Mouse (Mus musculus): Measurements from ENCODE around the gene Ddx41. TPM values are rescaled to one million over a fixed set of nuclear protein-coding genes. Genes with fewer than 3 reads are reported as not detected.

Gene Ddx41
- 86.5 TPM for polyA plus RNA-seq (2017; shearing (Covaris generic))

DNA sequence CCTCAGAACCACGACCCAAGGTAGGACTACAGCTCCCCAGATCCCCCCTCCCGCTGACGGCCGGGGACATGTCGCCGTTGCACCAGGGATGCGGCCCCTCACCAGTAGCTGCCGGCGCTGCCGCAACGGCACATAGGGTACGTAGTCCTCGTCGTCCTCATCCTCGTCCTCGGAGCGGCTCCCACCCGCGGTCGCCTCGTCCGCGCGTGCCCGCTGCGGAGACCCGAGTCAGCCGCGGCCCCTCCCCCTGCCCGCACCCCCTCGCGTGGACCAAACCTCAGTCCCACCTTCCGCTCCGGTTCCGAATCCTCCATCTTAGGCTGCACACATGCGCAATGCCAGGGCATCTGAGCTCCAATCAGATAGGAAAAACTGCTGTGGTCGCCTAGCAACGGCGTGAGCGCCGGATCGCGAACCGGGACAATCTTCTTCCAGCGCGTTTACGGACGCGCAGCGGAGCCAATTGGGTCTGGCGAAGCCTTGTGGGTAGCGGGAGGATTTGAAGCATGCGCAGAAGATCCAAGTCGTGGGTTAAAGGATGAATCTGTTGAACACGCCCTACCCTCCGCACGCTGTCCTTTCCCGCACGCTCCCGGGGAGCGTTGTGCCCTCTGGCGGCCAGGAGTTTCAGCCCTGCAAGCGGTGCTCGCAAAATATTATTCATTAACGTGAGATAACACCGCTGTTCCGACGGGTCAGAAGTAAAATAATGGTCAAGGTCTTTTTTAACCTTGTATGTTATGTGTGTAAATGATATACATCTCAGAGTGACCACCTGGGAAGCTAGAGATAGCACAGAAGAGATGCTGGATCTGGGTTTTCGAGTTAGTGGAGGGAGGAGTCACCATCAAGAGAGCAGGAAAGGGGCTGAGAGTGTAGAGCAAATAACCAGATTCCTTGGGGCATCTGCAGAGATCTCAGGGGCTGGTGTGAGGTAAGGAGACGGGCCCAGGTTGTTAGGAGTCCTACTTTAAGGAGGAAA, at the start of gene Ddx41:
Gene Ddx41, minus strand, starts transcription at position 465 of the 982 bp plus-strand sequence.

DNA sequence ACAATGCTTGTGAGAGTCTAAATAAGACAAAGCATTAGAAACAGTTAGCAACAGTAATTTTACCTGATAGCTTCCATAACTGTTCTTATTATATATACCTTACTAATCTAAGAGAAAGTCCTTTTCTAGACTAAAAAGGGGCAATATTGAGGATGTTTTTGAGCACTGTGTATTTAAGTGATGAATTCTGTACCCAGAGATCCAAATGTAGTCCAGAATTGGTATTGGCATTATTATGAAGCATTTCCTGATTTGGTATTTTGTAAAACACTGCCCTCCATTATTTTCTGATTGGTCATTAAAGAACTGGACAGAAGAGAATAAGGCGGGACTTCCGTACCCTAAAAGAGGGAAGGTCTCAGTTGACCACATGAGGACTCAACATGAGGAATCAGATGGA, 37.0 kb upstream of the Ddx41 start, which contains the start of gene Tmed9:
Gene Tmed9, plus strand, starts transcription at position 301 of the 400 bp plus-strand sequence.

DNA sequence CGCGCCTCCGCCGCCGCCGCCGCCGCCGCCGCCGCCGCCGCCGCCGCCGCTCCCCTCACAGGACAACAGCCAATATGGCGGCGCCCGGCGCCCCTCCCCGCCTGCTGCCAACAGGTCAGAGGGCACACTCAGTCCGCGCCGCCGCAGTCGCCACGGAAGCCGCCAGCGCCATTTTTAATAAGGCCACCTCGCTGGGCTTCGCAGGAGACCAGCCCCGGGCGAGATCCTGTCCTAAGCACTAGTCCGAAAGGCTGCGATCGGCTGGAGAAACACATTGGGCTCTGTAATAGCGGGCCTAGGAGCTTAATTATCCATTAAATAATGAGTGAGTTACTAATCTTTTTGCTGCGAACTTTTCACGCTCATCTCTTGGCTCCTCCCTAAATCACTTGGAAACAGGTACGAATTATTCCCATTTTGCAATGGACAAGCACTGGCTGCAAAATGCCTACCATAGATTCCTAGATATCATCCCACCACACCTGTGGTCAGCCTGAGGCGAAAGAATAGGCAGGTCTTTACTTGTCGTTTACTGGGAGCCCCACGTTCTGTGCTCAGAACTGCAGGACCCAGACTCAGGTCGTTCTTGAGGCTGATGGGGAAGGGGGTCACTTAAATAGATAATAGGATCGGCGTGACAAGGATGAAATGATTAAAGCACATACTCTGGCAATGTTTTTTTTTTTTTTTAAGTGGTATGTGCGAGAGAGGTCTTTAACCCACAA, 34.7 kb upstream of the Ddx41 start, which contains the start of gene Fam193b:
Gene Fam193b, minus strand, starts transcription at position 94 of the 725 bp plus-strand sequence.

DNA sequence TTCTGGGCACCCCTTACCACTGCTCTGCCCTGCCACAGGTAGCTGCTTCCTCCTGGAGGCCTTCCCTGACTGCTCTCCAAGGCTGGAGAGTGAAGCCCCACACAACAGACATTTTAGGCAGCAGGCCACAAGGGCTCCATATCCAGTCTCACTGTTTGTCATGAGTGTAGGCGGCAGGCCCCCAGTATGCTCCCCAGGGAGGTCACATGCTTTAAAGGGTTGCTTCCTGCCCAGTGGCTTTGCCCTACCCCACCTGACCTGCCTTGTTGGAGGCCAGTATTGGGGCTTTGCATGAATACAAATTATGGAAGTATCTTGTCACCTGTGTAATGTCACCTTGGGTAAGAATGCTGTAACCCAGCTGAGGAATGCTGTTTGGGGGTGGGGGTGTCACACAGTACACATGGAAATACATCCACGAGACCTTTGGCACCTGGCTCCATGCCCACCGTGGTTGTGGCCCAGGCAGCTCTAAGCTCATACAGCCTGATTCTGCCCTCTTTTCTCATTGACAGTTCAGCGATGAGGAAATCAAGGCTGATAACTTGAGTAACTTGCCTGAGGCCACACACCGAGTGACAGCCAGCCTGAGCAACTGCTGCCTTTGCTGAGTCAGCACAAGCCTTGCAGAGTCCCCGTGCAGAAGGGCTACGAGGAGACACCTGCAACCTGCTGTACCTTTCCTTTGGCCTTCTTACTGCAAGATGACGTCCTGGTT, 7.1 kb downstream of the Ddx41 start, which contains the start of gene Dok3:
Gene Dok3, minus strand, starts transcription at position 99 of the 718 bp plus-strand sequence.

DNA sequence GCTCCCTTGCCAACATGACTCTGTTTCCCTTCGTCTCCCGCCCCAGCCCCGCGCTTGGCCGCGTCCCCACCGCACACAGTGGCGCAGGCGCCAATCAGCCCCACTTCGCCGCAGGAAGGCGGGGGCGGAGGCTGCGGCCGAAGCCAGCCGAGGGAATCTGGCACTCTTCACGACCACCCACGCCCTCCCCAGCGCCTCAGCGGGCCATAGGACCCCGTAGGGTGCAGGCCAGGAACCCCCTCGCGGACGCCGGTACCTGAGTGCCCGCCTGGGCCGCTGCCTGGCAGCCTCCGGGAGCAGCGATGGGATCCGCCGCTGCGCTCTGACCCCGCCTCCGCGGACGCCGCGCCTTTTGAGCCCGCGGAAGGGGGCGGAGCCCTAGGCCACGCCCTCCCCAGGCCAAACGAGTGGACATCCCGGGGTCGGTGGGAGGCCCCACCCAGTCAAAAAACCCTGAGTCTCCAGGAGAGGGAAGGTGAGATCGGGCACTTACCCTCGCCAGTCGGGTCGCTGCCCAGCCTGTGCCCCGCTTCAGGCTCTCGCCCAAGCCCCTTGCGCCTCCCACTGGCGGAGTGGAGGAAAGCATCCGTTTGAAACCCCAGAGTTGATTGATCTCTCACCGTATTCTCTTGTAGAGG, 23.2 kb downstream of the Ddx41 start, which contains the start of gene Pdlim7:
Gene Pdlim7, minus strand, starts transcription at position 566 of the 638 bp plus-strand sequence.

DNA sequence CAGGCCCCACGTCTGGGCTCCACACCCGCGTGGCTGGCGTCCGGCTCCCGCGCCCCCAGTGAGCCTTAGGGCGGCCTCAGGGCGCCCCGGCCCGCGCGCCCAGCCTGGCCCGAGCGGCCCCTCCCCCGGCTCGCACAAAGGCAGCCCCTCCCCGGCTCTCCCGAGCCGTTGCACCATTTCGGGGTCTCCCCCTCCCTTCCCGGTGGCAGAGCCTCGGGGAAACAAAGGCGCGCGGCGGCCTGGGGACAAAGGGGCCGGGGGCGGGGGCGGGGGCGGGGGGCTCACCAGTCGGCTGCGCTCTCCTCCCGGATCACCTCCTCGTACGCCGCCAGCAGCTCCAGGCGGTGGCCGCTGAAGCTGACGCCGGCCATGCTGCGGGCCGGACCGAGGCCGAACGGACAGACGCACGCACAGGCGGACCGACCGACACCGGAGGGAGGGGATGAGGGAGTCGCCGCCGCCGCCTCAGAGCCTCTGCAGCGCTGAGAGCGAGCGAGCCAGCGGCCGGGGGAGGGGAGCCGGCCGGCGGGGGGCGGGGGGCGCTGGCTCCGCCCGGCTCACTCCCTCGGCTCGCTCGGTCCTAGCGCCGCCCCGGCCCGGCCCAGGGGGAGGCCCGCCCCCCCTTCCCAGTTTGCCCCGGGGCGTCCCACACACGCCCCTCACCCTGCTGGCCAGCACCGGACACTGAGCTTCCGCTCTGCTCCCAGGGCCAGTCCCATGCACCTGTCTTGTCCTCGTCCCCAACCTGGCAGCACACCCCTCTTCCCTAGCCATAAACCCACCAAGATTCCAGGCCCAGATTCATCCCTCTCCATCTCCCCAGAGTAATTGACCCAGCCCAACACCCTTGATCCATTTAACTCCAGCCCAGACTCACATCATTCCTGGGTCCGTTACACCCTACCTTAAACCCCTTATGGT, 48.6 kb downstream of the Ddx41 start, which contains the start of gene Dbn1:
Gene Dbn1, minus strand, starts transcription at position 534 of the 921 bp plus-strand sequence.

Other genes starting within 250 kb of the Ddx41 start
- 473 TPM for gene Prelid1, start 216.2 kb downstream of the Ddx41 start, polyA plus RNA-seq (2017; shearing (Covaris generic))
- 12.5 TPM for gene Rab24, start 214.7 kb downstream of the Ddx41 start, polyA plus RNA-seq (2017; shearing (Covaris generic))
- gene Mxd3, start 206.8 kb downstream of the Ddx41 start, polyA plus RNA-seq (2017; shearing (Covaris generic)) = 3.9 TPM
- gene Lman2, start 173.9 kb downstream of the Ddx41 start, polyA plus RNA-seq (2017; shearing (Covaris generic)) = 192 TPM
- gene Rgs14, start 166.9 kb downstream of the Ddx41 start, polyA plus RNA-seq (2017; shearing (Covaris generic)) = 159 TPM
- not detected for gene Slc34a1, start 138.5 kb downstream of the Ddx41 start, polyA plus RNA-seq (2017; shearing (Covaris generic))
- gene Pfn3, start 121.4 kb downstream of the Ddx41 start, polyA plus RNA-seq (2017; shearing (Covaris generic)) = not detected
- 0.41 TPM for gene F12, start 109.9 kb downstream of the Ddx41 start, polyA plus RNA-seq (2017; shearing (Covaris generic))
- 21.6 TPM for gene Grk6, start 91.6 kb downstream of the Ddx41 start, polyA plus RNA-seq (2017; shearing (Covaris generic))
- 0.27 TPM for gene Prr7, start 72.4 kb downstream of the Ddx41 start, polyA plus RNA-seq (2017; shearing (Covaris generic))
- not detected for gene Dbn1, start 48.5 kb downstream of the Ddx41 start, polyA plus RNA-seq (2017; shearing (Covaris generic))
- 16.3 TPM for gene Pdlim7, start 23.0 kb downstream of the Ddx41 start, polyA plus RNA-seq (2017; shearing (Covaris generic))
- gene Dok3, start 7.4 kb downstream of the Ddx41 start, polyA plus RNA-seq (2017; shearing (Covaris generic)) = 2.0 TPM
- gene Fam193b, start 34.5 kb upstream of the Ddx41 start, polyA plus RNA-seq (2017; shearing (Covaris generic)) = 24.6 TPM
- gene Tmed9, start 37.1 kb upstream of the Ddx41 start, polyA plus RNA-seq (2017; shearing (Covaris generic)) = 347 TPM
- gene B4galt7, start 63.2 kb upstream of the Ddx41 start, polyA plus RNA-seq (2017; shearing (Covaris generic)) = 46.3 TPM
- gene Caml, start 86.3 kb upstream of the Ddx41 start, polyA plus RNA-seq (2017; shearing (Covaris generic)) = 42.0 TPM
- gene Ddx46, start 98.4 kb upstream of the Ddx41 start, polyA plus RNA-seq (2017; shearing (Covaris generic)) = 87.5 TPM
- gene B230219D22Rik, start 156.5 kb upstream of the Ddx41 start, polyA plus RNA-seq (2017; shearing (Covaris generic)) = 8.5 TPM
- 69.1 TPM for gene Txndc15, start 178.0 kb upstream of the Ddx41 start, polyA plus RNA-seq (2017; shearing (Covaris generic))
- 7.5 TPM for gene Pcbd2, start 190.7 kb upstream of the Ddx41 start, polyA plus RNA-seq (2017; shearing (Covaris generic))
- gene Catsper3, start 247.9 kb upstream of the Ddx41 start, polyA plus RNA-seq (2017; shearing (Covaris generic)) = not detected

All from CD4-positive, CD25-positive, alpha-beta regulatory T cell, adult 9 weeks (primary cell).